Mouse (Mus musculus) lung, adult 18-20 months (tissue): ENCODE measurements around the gene E030025P04Rik.

ENCODE experiments used
- DNase-seq, 2 experiments: peaks; one replicate each; pipeline ENCODE4 v3.0.0; 2022; ENCODE audit warnings: mixed read lengths in 2 of 2

The E030025P04Rik gene

DNA sequence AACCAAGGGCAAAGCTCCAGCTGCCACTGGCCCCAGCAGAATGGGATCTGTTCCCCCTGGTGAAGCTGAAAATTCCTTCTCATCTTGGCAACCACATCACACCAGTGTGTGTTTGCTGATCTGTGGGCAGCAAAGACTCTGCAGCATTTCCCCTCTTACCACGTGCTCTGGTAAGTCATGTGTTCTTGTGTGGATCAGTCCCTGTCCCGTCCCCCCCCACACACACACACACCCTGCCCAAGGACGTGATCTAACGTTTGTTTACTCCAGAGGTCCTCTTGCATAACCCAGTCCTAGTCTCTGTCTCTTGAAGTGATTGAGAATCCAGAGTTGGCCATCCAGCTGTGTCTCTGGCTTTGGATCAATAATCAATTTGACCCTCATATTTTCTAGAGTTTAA is at the start of gene E030025P04Rik:
Gene E030025P04Rik, minus strand, starts transcription at position 134 of the 400 bp plus-strand sequence.
- DNase-seq = peak; percentile 25 to 54

DNA sequence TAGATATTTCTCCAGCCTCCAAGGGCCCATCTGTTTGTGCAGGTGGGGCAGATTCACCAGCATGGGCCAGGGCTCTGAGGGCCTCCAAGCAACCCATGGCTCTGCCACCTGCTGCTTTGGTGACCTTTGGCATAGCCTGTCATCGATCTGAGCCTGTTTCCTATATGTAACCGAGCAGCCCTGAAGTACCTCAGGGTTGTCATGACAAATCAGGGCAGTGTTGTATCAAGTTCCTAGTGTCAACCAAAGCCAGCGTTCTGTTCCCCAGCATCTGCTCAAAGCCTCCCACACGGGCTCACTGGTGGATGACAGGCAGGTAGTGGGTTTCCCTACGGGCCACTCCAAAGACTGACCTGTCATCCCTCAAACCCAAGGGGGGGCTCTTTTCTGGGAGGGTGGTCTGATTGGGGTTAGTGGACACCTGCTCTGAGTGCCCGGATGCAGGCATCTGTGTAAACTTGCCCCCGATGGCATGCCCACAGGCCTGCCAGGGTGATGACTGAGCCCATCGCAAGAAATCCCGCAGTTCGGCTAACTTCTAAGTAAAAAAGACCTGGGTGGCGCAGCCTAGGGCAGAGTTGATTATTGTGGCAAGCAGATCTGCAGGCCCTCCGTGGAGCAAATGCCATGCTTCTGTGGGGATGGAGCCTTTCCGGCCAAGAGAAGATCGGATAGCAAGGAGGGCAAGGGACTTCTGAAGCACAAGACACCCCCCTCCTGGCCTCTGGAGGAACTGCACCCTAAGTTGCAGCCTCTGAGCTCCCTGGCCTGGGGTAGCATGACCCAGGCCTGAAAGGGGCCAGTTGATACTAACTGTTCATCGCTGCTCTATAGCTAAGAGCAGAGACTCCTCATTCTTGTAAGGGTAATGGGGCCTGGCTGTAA is 48.7 kb upstream of the E030025P04Rik start:
- peak; percentile 62 to 65 for DNase-seq

DNA sequence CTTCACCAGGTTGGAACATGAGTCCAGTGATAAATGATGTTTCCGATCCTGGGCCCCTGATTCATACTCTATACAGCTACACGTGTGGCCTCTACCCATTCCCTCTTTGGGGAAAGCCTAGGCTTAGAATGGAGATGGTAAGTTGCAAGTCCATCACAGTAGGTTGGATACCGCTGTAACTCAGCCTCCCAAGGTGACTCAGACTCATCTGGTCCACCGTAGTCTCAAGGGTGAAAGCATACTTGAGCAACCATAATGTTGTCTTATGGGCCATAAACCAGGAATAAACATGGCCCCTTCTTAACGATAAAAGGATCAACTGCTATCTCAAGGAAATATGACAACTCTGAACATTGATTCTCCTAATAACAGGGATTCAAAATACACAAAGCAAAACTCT is 44.1 kb upstream of the E030025P04Rik start:
- DNase-seq = no peak

DNA sequence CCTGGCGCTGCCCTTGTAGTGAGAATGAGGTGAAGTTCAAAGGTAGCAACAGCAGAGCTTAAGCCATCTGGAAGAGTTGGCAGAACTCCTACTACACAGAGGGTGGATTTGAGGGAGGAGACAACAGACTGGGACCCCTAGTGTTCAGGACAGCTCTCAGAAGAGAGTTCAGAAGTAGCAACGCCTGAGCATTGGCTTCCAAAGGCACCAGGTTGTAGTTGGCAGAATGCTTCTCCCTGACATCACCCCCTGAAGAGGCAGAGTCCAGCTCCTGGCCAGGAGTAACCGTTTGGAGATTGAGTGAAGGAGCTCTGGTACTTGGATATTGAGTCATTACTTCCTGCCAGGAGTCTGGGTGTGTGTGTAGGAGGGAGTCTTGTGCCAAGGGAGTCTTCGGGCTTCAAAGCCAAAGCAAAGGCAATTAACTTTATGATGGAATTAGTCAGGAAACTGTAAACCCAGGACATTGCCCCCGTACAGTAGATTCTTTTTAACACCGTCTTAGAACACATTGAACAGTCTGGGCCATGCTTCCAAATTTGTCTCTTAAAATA is 43.5 kb upstream of the E030025P04Rik start:
- no peak for DNase-seq

DNA sequence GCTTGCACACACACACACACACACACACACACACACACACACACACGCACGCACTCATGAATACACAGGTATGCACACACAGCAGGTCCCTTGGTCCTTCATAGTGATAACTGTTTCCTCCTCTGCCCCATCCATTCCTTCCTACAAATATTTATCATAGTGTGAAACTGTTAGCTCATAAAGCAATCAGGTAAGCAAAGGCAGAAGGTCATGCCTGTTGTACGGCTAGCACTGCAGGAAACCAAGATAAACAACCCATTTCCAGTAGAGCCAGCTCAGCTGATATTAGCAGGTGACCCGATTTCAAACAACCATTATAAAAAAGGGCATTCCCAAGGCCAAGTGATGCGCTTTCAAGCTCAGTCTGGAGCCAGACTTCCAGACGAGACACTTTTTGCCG is 36.9 kb upstream of the E030025P04Rik start:
- DNase-seq = no peak

DNA sequence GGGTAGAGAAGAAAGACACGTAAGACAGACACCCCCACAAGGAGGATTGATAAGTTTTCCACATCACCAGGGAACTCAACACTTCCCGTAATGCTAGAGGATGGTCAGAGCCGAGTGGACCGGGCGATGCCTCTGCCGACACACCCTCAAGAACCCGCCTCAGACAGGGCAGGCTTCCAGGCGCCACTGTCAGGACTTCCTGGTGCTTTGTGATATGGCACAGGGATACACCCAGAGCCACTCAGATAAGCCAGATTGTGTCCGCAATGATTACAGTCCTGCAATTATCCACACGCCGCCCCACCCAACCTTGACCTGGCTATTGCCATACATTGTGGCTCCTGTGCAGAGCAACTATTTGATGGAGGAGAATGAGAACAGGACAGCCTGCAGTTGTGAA is 36.1 kb upstream of the E030025P04Rik start:
- DNase-seq = peak; percentile 69 to 83

DNA sequence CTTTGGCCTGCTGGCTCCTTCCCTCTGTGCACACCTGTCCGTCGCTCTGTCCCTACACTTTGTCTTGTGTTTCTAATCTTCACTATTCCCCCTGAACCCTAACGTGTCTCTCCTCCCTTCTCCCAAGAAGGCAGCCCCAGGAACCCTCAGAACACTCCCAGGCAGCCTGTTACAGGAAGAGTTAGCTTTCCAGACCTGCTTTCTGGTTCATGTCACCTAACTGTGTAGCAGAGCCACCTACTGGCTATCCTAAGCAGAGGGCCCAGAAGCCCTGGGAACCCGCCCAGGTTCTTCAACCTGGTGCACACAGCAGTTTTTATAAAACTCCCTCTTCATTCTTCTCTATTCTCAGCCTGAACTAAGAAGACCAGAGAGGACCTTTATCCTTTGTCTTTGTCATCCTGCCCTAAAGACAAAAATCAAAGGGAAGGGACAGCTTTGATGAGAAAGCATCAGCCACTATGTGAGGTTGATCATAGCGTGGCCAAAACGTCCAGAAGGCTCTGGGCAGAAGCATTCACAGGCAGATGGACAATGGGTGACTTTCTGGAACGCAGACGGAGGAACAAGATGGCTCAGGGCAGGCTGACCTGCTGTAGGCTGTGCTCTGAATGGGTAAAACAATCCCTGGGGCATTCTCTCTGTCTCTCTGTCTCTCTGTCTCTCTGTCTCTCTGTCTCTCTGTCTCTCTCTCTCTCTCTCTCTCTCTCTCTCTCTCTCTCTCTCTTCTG is 34.8 kb upstream of the E030025P04Rik start:
- peak; percentile 31 to 39 for DNase-seq

DNA sequence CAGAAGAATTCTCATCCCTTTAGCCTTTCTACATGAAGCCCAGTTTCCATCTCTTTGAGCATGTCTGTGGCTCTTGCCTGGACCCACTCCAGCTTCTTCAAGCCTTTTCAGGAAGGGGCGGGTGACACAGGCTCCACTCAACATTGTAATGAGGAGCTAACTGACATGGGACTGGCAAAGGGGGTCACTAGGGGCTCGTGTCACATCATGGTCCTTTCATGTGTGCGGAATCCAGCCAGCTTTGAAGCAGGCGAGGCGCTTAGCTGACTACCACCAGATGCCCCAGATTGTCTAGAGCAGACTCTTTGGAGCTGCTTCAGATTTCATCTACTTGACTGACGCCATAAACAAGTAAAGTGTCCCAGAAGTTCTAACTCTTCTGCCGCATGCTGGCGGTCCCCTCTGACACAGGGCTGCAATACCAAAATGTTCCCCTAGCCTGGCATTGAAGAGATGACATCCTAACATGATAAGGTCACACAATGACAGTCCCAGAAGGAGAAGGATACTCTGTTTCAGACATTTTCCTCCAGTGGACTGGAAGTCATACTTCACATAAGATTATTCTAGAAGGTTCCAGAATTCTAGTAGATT is 31.3 kb upstream of the E030025P04Rik start:
- DNase-seq = peak; percentile 52 to 63

DNA sequence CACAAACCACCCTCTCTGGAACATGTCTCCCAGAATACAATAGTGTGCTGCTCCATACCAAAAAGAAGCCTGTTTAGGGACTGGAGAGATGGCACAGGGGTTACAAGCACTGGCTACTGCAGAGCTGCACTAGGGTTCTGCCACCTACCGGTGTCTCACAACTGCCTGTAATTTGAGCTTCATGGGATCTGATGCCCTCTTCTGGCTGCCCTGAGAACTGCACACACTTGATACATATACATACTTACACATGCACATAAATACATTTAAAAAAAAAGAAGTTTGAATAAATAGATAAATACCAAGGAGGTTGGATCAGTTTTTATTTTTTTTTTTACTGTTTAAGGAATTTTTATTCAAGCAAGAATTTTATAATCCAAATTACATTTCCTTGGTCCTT is 28.1 kb upstream of the E030025P04Rik start:
- no peak for DNase-seq

DNA sequence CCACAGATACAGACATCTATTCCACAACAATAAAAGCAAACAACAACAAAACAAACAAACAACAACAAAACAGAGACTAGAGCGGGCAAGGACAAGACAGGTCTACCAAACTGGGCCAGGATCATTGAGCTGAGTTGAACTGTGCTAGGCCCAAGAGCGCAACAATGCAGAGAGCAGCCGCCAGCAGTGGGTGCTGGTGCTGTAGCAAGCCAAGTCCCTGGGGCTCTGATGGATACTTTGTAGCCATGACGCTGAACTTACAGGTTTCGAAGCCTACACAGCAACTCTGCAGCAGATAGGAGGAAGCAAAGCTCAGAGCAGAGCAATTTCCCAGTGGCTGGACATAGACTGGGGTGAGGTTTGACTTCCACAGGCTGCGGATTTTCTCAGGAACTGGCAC is 26.6 kb upstream of the E030025P04Rik start:
- DNase-seq = no peak

DNA sequence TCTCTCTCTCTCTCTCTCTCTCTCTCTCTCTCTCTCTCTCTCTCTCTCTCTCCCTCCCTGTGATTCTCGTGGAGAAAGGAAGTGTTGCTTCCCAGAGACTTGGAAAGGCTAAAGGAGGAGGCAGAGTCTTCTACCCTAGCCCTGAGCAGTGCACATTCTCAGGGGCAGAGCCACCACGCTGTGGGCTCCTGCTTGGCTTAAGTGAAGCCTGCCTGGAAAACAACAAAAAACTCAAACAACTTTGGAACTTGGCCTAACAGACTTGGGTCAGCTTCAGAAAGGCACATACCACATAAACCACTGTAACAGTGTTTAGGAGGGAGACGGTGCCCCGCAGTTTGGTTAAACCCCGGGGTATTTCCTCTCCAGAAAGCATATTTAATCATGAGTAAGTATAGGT is 13.5 kb upstream of the E030025P04Rik start:
- DNase-seq = no peak

DNA sequence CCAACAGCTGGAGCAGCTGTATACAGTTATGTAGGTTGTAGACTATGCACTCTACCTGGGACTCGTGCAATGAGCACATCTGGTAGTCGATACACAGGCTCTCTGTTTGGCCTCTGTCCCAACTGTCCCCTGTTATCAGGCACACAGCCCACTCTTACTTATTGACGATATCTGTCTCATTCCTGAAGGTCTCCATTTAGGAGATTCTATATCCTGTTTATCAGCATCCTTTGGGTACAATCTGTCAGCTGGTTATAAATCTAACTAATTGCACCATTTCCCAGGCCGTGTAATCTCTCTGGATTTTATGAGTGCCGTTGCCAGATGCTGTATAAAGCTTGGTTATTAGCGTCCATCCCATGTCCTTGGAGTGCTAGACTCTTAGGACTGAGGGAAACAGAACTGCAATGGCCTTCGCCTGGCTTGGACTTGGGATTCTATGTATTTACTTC is 747 bp upstream of the E030025P04Rik start:
- DNase-seq = peak in 1 of 2 experiments; percentile 10

DNA sequence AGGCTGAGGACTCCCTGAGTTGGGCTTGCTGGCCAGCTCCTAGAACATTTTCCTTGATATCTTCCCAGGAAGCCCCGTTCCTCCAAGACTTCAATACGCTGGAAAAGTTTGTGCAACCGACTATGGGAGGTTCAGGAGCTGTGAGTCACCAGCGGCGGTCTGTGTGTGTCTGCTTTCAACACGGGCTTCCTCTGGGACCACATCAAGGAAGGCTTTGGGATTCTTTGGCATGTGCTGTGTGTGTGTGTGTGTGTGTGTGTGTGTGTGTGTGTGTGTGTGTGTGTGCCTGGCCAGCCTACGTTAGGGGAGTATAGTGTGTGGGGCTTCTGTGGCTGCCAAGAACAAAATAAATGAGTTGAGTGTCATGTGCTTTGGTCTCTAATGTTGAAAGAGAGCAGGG is 17.7 kb downstream of the E030025P04Rik start:
- peak; percentile 12 to 48 for DNase-seq

DNA sequence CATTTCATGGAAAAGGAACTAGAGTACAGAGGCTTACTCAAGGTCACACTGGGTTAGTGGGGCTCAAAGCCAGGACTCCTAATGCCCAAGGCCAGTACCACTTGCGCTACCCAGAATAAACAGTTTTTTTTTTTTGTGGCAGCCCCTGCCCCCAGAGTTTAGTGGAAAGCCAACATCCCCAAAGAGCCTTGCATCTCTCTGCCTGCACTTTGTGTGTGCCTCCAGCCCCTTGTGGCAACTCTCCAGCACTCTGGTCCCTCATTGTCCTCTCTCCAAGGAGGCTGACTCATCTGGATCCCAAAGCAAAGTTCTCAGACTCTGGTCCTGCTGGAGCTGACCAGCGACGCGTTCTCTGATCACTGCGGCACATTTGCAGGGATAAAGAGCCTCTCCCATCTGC is 18.7 kb downstream of the E030025P04Rik start:
- no peak for DNase-seq

DNA sequence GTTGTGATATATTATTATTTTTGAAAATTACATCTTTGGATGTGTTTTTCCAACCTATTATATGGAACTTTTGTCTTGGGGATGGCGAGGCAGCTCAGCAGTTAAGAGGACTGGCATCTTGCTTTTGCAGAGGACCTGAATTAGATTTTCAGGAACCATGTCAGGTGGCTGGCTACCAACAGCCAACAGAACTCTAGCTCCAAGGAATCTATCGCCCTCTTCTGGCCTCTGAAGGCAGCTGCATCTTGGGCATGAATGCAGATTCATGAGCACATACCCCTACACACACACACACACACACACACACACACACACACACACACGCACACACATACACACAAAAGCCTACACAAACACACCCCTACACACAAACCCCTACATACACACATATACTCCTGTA is 19.9 kb downstream of the E030025P04Rik start:
- no peak for DNase-seq

DNA sequence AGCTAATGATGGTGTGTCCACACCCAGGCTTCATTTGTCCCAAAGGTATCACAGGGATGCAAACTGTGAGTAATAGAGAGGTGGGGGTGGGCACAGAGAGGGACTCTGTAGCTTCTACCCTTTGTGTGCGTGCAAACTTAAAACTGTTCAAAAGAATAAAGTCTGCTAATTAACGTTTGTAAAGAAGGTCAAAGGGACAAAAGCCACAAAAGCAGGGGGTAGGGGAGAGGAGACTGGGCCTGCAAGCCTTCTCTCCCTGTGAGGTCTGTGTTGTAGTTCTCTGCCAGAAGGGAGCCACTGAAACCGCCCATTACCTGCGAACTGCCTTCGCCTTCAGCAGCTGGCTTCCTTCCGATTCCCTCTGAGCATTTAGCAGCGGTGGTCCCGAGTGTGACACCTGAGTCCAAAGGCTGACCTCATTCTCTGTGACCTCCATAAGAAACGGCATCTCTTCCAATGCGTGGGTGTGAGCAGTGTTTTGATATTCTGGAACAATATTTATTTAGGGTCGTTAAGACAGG is 34.3 kb downstream of the E030025P04Rik start:
- DNase-seq = no peak

DNA sequence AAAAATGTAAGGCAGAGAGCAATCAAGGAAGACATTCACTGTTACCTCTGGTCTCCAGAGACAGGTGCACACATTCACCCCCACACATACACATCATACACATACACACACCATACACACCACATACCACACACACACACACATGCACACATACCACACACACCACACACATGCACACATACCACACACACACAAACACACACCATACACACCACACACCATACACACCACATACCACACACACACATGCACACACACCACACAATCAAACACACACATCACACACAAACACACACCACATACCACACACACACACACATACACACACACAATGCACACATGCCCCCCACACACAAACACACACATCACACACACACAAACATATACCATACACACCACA is 35.1 kb downstream of the E030025P04Rik start:
- no peak for DNase-seq

DNA sequence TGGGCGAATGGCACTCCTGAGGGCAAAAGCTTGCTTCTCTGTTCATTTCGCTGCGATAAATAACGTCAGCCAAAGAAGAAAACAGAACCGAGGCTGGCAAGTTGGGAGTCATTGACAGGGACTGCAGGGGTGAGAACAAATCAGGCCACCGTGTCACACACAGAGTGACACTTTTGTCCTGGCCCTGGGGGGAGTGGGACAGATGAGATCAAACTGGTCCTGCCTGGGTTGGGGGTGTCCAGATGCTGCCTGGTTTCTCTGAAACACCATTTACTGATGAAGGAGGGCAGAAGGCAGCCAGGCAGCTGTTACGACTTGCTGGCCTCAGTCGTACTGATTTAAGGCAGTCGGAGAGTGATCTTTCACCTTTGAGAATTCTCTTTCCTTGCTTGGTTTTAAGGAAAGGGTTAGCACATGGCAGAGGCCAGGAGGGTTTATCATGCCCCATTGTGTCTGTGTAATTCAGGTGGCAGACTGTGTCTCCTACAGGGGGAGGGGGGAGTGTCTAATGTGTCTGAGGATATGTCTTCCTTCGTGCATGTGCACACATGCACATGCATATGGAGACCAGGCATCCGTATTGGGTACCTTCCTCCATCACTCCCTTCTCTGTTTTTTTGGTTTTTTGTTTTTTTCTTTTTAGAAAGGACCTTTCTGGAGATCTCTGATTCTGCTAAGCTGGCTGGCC is 36.5 kb downstream of the E030025P04Rik start:
- no peak for DNase-seq

DNA sequence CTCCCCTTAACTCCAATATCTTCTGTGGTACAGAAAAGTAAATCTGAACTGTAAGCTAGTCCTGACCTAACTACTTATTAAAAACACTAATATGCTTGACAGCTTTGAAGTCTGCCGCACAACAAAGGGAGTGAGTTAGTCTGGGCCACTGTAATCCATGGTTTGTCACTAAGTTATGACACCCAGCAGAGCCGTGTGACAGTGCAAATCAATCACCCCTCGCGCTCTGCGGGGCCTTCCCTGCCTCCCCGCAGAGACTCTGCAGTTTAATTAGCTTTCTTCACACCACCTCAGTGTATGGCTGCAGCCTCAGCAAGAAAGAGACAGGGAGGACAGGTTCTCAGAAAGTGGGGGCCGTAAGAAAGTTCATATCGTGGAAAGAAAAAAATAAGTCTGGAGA is 37.4 kb downstream of the E030025P04Rik start:
- no peak for DNase-seq

DNA sequence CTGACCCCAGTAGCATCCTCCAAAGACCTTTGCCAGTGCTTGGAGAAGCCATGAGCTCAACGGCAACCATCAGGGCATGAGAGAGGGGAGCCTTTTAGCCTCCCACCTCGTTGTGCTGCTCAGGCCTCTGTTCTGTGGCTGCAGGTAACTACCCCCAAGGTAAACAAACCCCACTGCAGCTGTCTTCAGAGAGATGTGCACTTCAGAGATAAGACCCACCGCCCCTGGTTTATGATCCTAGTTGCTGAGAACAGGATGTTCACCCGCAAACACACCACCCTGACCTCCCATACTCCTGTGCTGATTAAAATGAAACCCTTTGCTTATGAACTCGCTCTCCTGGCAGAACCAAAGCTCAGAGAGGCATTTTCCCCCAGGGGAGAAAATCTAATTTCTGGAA is 38.0 kb downstream of the E030025P04Rik start:
- DNase-seq = no peak

DNA sequence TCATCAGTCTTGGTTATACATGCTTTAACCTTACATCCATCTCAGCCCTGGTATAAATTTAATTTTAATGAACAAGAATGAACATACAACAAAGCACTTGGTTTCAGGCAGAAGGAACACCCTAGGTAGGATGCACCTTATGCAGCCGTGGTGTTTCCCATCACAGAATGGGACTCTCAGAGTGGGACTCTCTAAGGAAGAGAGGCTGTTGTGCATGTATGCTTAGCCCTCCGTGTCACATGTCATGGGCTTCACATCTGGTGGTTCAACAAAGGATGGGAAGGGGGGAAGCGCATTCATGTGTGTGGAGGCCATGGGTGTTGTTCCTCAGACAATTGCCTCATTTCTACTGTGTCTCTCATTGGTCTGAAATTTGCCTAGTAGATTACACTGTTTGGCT is 40.8 kb downstream of the E030025P04Rik start:
- no peak for DNase-seq

DNA sequence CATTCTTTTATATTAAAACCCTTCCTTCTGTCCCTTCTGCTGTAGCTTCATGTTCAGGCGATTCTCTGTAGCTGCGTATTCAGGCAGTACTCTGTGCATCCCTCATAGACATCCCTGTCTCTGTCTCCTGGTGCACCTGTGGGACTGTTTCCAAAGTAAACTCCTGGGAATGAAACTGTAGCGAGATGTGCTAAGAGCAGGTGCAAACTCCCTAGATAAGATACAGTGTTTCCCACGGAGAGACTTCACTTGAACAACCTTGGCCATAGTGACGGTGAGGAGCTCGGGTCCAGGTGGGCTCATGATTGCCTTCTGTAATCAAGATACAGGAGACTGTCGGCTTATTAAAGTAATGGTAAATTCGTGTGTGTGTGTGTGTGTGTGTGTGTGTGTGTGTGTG is 41.5 kb downstream of the E030025P04Rik start:
- DNase-seq = no peak
